Mouse (Mus musculus): ENCODE measurements around the gene Ddx55. TPM values are rescaled to one million over a fixed set of nuclear protein-coding genes. Genes with fewer than 3 reads are reported as not detected.
A peak's percentile ranks its signal among the peaks of the same experiment; 100 is the strongest.

Ddx55 gene
- total RNA-seq (2021): 10 to 100 TPM; 23.3 to 28.3 TPM

DNA sequence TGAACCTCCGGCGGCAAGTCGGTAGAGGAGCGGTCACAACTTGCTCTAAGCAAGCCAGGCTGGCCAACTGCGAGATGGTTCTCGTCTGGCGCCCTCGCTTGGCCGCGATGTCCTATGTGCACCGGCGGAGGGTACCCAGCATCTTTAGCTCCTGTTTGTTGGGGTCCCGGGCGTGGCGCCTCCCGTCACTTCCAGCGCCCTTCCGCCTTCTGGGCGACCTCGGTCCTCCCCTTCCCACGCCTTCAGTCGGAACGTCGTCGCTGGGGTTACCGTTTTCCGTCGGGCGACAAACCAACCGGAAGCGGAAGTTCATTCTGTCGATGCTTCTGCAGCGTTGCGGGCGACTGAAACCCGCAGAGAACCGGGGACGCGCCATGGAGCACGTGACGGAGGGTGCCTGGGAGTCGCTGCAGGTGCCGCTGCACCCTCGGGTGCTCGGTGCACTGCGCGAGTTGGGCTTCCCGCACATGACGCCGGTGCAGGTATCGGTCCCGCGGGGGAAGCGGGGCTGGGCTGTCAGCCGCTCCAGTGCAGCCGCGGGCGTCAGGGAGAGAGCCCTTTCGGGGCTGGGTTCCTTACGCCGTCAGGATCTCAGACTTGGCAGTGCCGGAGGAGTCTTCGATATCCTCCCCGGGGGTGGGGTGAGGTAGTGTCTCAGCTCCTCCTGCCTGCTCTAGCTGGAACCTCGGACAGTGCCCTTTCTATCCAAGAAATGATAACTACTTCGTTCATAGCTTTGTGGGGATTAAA lies at the start of gene Ddx55:
TSS of gene Ddx55 (plus strand) at position 307 of the 750 bp plus-strand sequence.
- peak; percentile 89 to 90 for DNase-seq

- peak; percentile 77 to 82 for DNase-seq
Measured at GRCm38 (mm10) chr5:124503742-124504141, 48.9 kb upstream of the Ddx55 start.

DNA sequence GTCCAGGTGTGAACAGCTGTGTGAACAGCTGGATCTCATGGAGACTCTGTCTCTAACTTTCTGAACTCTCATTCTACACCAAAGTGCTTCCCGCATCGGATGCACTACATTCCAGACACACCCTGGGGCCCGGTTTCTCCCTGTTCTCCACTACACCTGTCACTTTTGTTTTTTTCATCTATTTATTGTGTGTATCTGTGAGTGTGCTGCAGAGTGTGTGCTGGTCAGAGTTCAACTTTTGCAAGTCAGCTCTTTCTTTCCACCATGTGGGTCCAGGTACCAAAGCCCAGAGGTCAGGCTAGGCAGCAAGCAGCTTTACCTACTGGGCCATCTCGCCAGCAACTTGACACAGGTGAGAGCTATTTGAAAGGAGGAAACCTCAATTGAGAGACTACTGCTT lies 47.4 kb upstream of the Ddx55 start:
- DNase-seq: no peak

DNA sequence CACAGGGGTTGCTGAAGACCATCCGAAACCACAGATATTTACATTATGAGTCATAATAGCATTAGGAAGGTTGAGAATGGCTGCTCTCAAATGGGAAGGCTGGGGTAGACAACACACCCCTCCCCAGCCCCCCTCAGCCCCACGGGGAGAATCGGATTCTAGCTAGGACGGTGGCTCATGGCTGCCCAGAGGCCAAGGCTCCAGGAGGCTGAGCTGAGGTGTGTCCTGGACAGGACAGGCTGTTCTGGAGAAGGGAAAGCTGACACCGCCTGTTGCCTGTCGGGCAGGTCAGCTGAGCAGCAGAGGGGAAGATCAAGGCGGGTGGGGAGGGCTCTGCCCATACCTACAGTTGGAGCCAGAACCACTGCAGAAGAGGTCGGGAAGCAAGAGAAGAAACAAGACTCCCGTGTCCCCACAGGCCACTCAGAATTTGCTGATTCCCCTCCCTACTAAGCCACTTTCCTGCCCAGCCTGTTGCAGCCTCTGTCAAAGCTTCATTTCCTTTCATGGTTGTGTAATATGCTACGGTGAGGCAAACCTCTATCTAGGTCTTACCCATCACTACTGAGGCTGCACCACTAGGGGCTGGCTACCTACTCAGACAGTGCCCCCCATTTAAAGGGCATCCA lies 45.8 kb upstream of the Ddx55 start:
- no peak for DNase-seq

DNA sequence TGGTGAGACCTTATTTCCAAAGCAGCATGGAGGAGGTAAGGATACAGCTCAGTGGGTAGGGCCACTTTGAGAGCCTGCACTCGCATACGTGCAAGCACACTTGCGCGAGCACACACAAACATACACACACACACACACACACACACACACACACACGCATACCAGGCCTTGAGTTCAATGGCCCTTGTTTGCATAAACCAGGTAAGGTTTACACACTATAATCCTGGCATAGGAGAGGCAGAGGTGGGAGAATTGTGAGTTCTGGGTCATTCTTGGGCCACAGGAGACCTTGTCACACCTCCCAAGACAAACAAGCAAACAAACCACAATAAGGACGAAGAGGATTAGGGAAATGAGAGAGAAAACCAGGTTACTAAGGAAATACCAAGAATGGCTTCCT lies 43.5 kb upstream of the Ddx55 start:
- no peak for DNase-seq

- DNase-seq: no peak
Measured at GRCm38 (mm10) chr5:124509742-124510237, 42.9 kb upstream of the Ddx55 start.

- DNase-seq: no peak
Measured at GRCm38 (mm10) chr5:124510536-124511050, 42.1 kb upstream of the Ddx55 start.

DNA sequence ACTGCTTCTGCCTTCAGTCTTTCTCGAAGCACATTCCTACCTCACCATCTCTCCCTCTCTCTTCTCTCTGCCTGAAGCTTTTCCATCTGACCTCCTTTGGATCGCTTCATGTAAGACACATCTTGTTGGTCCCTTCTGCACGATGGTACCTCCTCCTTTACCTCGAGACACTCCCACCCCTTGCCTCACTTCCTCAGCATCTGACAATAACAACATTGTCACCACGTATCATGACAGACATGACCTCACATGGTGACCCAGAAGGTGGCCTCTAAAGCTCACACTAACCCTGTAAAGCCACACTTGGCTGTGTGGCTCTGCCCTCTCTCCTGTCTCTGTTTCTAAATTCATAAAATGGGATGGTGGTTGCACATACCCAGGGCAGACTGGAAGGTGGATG lies 36.9 kb upstream of the Ddx55 start:
- no peak for DNase-seq

- peak; percentile 84 to 86 for DNase-seq
Measured at GRCm38 (mm10) chr5:124518648-124519047, 34.0 kb upstream of the Ddx55 start.

- no peak for DNase-seq
Measured at GRCm38 (mm10) chr5:124521588-124521987, 31.1 kb upstream of the Ddx55 start.

DNA sequence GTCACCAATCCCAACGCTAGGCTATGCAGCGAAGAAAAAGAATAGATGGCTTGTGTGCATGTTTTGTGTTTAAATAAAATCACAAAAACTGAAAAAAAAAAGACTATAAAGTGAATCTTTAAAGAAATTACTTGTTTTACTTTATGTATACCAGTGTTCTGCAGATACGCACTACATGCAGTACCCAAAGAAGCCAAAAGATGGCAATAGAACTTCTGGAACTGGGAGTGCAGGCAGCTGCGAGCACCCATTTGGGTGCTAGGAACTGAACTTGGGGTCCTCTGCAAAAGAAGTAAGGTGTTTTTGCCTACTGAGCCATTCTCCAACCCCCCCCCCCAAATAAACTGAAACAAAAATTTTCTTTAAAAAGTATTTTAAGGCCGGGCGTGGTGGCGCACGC lies 29.6 kb upstream of the Ddx55 start:
- no peak for DNase-seq

- DNase-seq: no peak
Measured at GRCm38 (mm10) chr5:124524943-124525342, 27.7 kb upstream of the Ddx55 start.

DNA sequence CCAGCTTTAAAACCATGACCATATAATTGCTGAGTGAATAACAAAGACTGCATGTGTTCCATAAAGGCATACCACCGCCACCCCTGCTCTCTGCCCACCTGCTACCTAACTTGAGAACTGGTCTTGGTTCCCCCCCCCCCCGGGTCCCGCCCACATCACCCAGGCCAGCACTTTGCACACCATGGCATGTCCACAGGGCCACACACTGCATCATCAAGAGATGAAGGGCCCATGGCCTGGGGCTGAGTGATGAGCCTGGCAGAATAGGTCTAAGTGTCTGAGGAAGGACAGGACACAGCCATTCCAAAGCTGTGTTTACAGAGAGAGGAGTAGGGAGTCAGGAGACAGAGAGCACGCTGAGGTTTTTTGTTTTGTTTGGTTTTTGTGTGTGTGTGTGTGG lies 24.3 kb upstream of the Ddx55 start:
- DNase-seq: no peak

GRCm38 (mm10) chr5:124528791-124529190 lies 23.9 kb upstream of the Ddx55 start:
- no peak for DNase-seq

DNA sequence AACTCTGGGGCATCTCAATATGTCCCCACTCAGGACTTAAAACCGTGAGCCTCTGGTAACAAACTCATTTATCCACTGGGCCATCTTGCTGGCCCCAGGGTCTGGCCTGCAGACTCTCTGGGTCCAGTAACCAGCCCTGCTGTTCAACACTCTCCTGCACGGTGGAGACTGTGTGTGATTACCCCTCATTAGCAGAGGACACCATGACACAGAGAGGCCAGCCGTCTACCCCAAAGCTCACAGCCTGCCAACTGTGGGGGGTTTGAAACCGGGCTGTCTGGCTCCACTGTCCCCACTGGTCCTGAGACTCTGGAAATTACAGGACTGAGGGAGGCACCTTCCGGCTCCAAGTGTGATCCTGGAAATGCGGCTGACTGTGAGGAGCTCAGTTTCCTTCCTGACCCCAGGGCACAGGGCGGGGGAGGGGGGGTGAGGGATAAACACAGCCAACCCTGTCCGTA lies 23.4 kb upstream of the Ddx55 start:
- no peak for DNase-seq

DNA sequence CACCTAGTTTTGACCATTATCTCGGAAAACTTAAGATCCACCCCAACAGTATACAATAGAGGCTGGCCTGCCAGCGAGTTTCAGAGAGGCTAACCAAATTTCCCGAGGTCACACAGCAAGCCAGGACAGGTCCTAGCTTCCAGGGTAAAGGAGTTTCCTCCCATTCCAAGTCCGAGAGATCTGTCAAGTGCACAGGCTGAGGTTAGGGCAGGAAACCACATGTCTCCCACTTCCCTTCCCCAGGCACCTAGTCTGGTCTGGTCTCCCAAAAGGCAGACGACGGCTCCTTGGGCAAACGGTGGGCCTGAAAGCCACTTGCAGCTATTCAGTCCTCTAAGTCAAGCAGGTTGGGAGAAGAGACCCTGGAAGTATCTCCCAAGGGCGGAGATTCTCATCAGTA lies 23.0 kb upstream of the Ddx55 start:
- no peak for DNase-seq

- peak; percentile 84 for DNase-seq
Measured at GRCm38 (mm10) chr5:124530655-124531582, 21.7 kb upstream of the Ddx55 start, which contains the start of gene Rilpl1. Rilpl1 (minus strand) TSS chr5:124531391.

DNA sequence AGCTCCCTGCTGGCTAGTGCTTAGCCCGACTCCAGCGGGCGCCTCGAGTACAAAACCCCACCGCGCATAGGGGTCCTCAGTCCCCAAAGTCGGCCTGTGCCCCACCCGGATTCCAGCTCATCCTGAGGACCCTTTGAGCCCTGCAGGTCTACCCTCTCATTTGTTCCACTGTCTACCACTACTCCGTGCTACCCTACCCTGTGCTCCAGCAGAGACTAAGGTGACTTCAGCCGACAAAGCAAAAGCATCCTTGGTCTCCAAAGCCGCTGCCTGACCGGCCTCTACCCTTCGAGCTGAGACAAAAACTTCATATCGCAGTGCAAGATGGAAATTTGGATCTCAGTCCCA lies 21.1 kb upstream of the Ddx55 start:
- no peak for DNase-seq

GRCm38 (mm10) chr5:124532451-124532850 lies 20.2 kb upstream of the Ddx55 start:
- DNase-seq: no peak

DNA sequence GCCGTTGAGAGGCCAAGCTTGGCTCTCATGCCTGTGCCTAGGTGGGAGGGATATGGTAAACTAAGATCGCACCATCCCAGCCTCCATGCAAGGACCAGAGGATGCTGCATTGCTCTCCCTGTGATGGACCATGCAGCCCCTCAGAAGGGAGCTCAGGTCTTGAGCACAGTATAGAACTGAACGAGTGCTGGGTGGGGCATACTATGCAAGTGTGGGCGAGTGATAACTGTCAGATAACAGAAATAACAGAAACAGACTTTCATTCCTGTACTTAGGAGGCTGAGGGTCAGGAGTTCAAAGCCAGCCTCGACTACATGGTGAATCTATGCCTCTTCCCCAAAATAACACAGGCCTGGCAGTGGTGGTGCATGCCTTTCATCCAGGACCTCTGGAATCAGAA lies 17.6 kb upstream of the Ddx55 start:
- DNase-seq: no peak

GRCm38 (mm10) chr5:124536776-124537175 lies 15.9 kb upstream of the Ddx55 start:
- DNase-seq: no peak

Data from layer of hippocampus, postnatal 36 days (tissue).